19 mouse cellular contexts compared by ENCODE assay signal in genomic region chr7:142995630-142996338, GRCm38 (mm10). TPM values are rescaled to one million over a fixed set of nuclear protein-coding genes. Genes with fewer than 3 reads are reported as not detected.
DNase-seq lines count a peak whose midpoint lies in the region; ATAC-seq lines count a peak whose summit lies in the region.
"Had no signal": no experiment of that assay in that cellular context is flagged by ENCODE, and none has a peak within 500 bp of the region (broad histone marks: within the 10 kb centered on the region; RNA-seq: fewer than 3 reads in every experiment).

No protein-coding gene starts in this region.

- peak overlapping the region; percentile 68 for H3K9ac ChIP-seq in liver, embryonic 12.5 days
- H3K9ac ChIP-seq in stomach, embryonic 15.5 days = no peak overlapping the region
- H3K9ac ChIP-seq: embryonic facial prominence, embryonic 13.5 days; forebrain, embryonic 12.5 days; heart, embryonic 13.5 days; lung, embryonic 14.5 days; midbrain, embryonic 15.5 days had no signal

- peak overlapping the region; percentile 59 for H3K4me2 ChIP-seq in liver, embryonic 12.5 days
- H3K4me2 ChIP-seq in stomach, embryonic 15.5 days = no peak overlapping the region
- H3K4me2 ChIP-seq: embryonic facial prominence, embryonic 13.5 days; forebrain, embryonic 12.5 days; heart, embryonic 13.5 days; lung, embryonic 14.5 days; midbrain, embryonic 15.5 days had no signal

- H3K27me3 ChIP-seq in heart, embryonic 10.5 days (ENCODE audit: insufficient read depth, poor library complexity, severe bottlenecking) = peaks cover 13% of the 10 kb centered on the region; the same call in 1 of the 2 replicates
- H3K27me3 ChIP-seq in liver, embryonic 12.5 days (replicated peaks) = peaks cover 16% of the 10 kb centered on the region; the same call in 1 of the 2 replicates
- no peaks in the 10 kb centered on the region for H3K27me3 ChIP-seq in stomach, embryonic 15.5 days (replicated peaks)
- no peaks in the 10 kb centered on the region for H3K27me3 ChIP-seq in midbrain, embryonic 10.5 days (ENCODE audit: low read depth, poor library complexity, severe bottlenecking)
- H3K27me3 ChIP-seq: CH12.LX; embryonic facial prominence, embryonic 13.5 days; heart, embryonic 13.5 days; midbrain, embryonic 15.5 days had no signal

- 65% methylated on average over 3 of the region's 3 CpGs for WGBS in heart, embryonic 10.5 days
- 46% methylated on average over 3 of the region's 3 CpGs for WGBS in liver, embryonic 12.5 days (ENCODE audit: insufficient replicate concordance)
- WGBS in stomach, embryonic 15.5 days = 64% methylated on average over 3 of the region's 3 CpGs
- WGBS in midbrain, embryonic 10.5 days = 67% methylated on average over 3 of the region's 3 CpGs

- peak; percentile 88 for DNase-seq in heart, embryonic 10.5 days (ENCODE audit: low spot score)
- DNase-seq in heart, postnatal 36 days = no peak
- peak; percentile 63 to 73 for DNase-seq in spleen, postnatal 4 days (ENCODE audit: low spot score in 2 of 2)
- DNase-seq in spleen, adult 12 weeks (ENCODE audit: low spot score) = no peak
- no peak for DNase-seq in midbrain, embryonic 10.5 days (ENCODE audit: low spot score)
- no peak for DNase-seq in testis, postnatal 14 days (ENCODE audit: low spot score)
- DNase-seq: cerebellum, adult 18-20 months; gastrocnemius, postnatal 36 days; lung, embryonic 14.5 days; retina, postnatal 1 day had no signal

- H3K36me3 ChIP-seq in heart, embryonic 10.5 days = no peaks in the 10 kb centered on the region
- H3K36me3 ChIP-seq in liver, embryonic 12.5 days = no peaks in the 10 kb centered on the region
- no peaks in the 10 kb centered on the region for H3K36me3 ChIP-seq in stomach, embryonic 15.5 days
- no peaks in the 10 kb centered on the region for H3K36me3 ChIP-seq in midbrain, embryonic 10.5 days
- H3K36me3 ChIP-seq: embryonic facial prominence, embryonic 13.5 days; forebrain, embryonic 12.5 days; heart, embryonic 13.5 days; midbrain, embryonic 15.5 days had no signal

- no peaks in the 10 kb centered on the region for H3K9me3 ChIP-seq in heart, embryonic 10.5 days
- H3K9me3 ChIP-seq in liver, embryonic 12.5 days (replicated peaks) = no peaks in the 10 kb centered on the region
- no peaks in the 10 kb centered on the region for H3K9me3 ChIP-seq in stomach, embryonic 15.5 days
- H3K9me3 ChIP-seq in midbrain, embryonic 10.5 days (replicated peaks) = no peaks in the 10 kb centered on the region
- H3K9me3 ChIP-seq: embryonic facial prominence, embryonic 13.5 days; forebrain, embryonic 12.5 days; heart, embryonic 13.5 days; midbrain, embryonic 15.5 days had no signal

- peak overlapping the region; percentile 71 for H3K27ac ChIP-seq in heart, embryonic 10.5 days
- peak overlapping the region; percentile 89 for H3K27ac ChIP-seq in liver, embryonic 12.5 days
- no peak overlapping the region for H3K27ac ChIP-seq in stomach, embryonic 15.5 days
- no peak overlapping the region for H3K27ac ChIP-seq in midbrain, embryonic 10.5 days (replicated peaks)
- H3K27ac ChIP-seq: embryonic facial prominence, embryonic 13.5 days; forebrain, embryonic 12.5 days; heart, embryonic 13.5 days; kidney, postnatal 0 days; midbrain, embryonic 15.5 days had no signal

- ATAC-seq in liver, embryonic 12.5 days = peak; percentile 99
- ATAC-seq in stomach, embryonic 15.5 days (ENCODE audit: insufficient read depth, low FRiP score, low read depth) = peak; percentile 92; the same call in 1 of the 2 replicates
- ATAC-seq: midbrain, embryonic 15.5 days had no signal

- H3K4me3 ChIP-seq in heart, embryonic 10.5 days = no peak overlapping the region
- H3K4me3 ChIP-seq in liver, embryonic 12.5 days = peak overlapping the region; percentile 14; the same call in 1 of the 2 replicates
- H3K4me3 ChIP-seq in stomach, embryonic 15.5 days (replicated peaks) = no peak overlapping the region
- H3K4me3 ChIP-seq in midbrain, embryonic 10.5 days = no peak overlapping the region
- H3K4me3 ChIP-seq: embryonic facial prominence, embryonic 13.5 days; forebrain, embryonic 12.5 days; heart, embryonic 13.5 days; midbrain, embryonic 15.5 days had no signal

- intact Hi-C loops in heart, postnatal 36 days (cut with DNase I) = no loop called here

- H3K4me1 ChIP-seq in heart, embryonic 10.5 days = peaks cover 11% of the 10 kb centered on the region
- H3K4me1 ChIP-seq in liver, embryonic 12.5 days = peaks cover 43% of the 10 kb centered on the region
- peaks cover 7% of the 10 kb centered on the region; the same call in 1 of the 2 replicates for H3K4me1 ChIP-seq in stomach, embryonic 15.5 days
- H3K4me1 ChIP-seq in midbrain, embryonic 10.5 days = no peaks in the 10 kb centered on the region
- H3K4me1 ChIP-seq: embryonic facial prominence, embryonic 13.5 days; forebrain, embryonic 12.5 days; midbrain, embryonic 15.5 days had no signal

RNA-seq across cellular contexts. Expression of gene Tspan32, which starts 9.1 kb away (rescaled TPM):
- polyA plus RNA-seq in heart, embryonic 10.5 days (2016; fragmentation: Nextera tagmentation; extraction: Ambion mirVana) = 19.3 and 21.1 TPM in 2 replicates
- under 1 TPM; 0.28 to 0.46 TPM for total RNA-seq in heart, postnatal 36 days (2021)
- 105 and 106 TPM in 2 replicates for polyA plus RNA-seq in liver, embryonic 12.5 days (2016; fragmentation: Nextera tagmentation; extraction: Ambion mirVana)
- 3.6 and 7.3 TPM in 2 replicates for polyA plus RNA-seq in stomach, embryonic 15.5 days (2015; fragmentation: Nextera tagmentation; extraction: Ambion mirVana)
- polyA plus RNA-seq in midbrain, embryonic 10.5 days (2016; fragmentation: Nextera tagmentation; extraction: Ambion mirVana) = 4.7 and 6.0 TPM in 2 replicates

RNA-seq across cellular contexts. Expression of gene Ascl2, which starts 26.7 kb away (rescaled TPM):
- 1.1 and 1.2 TPM in 2 replicates for polyA plus RNA-seq in heart, embryonic 10.5 days (2016; fragmentation: Nextera tagmentation; extraction: Ambion mirVana)
- not detected for total RNA-seq in heart, postnatal 36 days (2021)
- polyA plus RNA-seq in liver, embryonic 12.5 days (2016; fragmentation: Nextera tagmentation; extraction: Ambion mirVana) = 1.3 TPM in 2 replicates
- polyA plus RNA-seq in stomach, embryonic 15.5 days (2015; fragmentation: Nextera tagmentation; extraction: Ambion mirVana) = 5.5 and 6.1 TPM in 2 replicates
- polyA plus RNA-seq in midbrain, embryonic 10.5 days (2016; fragmentation: Nextera tagmentation; extraction: Ambion mirVana) = 0.70 and 1.3 TPM in 2 replicates
- total RNA-seq: CH12.LX; gastrocnemius, postnatal 36 days; hematopoietic stem cell, adult 5-6 weeks had no signal

RNA-seq across cellular contexts. Expression of gene Cd81, which starts 56.8 kb away (rescaled TPM):
- polyA plus RNA-seq in heart, embryonic 10.5 days (2016; fragmentation: Nextera tagmentation; extraction: Ambion mirVana) = 472 and 583 TPM in 2 replicates
- total RNA-seq in heart, postnatal 36 days (2021) = 100 to 1,000 TPM; 398 to 441 TPM
- 154 TPM in 2 replicates for polyA plus RNA-seq in liver, embryonic 12.5 days (2016; fragmentation: Nextera tagmentation; extraction: Ambion mirVana)
- polyA plus RNA-seq in stomach, embryonic 15.5 days (2015; fragmentation: Nextera tagmentation; extraction: Ambion mirVana) = 551 and 575 TPM in 2 replicates
- 267 and 279 TPM in 2 replicates for polyA plus RNA-seq in midbrain, embryonic 10.5 days (2016; fragmentation: Nextera tagmentation; extraction: Ambion mirVana)

Comparison
In these comparisons a context has a peak if more than half of its experiments do, and no peak if none do; other contexts are left out.
1. DNase-seq: peak in heart, embryonic 10.5 days (single experiment) and spleen, postnatal 4 days (2 of 2); none in heart, postnatal 36 days (0 of 2), spleen, adult 12 weeks (single experiment), midbrain, embryonic 10.5 days (single experiment) and testis, postnatal 14 days (single experiment).
2. H3K27ac ChIP-seq: peak in heart, embryonic 10.5 days (single experiment) and liver, embryonic 12.5 days (single experiment); none in stomach, embryonic 15.5 days (single experiment) and midbrain, embryonic 10.5 days (single experiment).